Comparison of ENCODE assay signal across 11 mouse cellular contexts in the genomic region with DNA sequence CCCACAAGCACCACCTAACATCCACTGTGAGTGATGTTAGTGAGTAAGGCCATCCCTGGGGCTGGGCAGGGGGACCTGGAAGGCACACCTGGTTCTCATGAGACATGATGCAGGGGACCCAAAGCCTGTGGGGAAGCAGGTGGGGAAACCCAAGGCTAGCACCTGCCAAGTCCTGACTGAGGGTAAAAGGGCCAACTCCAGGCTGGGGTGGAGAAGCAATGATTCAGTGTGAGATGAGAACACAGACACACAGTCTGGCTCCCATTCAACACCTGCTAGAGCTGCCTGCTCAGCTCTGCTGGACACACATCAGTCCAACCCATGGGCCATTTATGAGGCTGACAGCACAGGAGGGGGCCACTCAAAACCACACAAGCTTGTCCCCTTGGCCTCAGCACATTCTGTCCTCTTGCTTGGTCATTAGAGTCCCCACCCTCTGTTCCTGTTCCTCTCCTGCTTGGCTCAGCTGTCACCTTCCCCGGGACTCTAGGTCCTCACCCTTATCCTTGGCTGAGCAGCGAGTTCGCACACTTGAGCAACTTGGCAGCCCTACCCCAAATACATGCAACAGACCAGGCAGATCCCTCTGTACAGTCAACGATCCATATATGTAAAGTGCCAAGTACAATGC. TPM values are rescaled to one million over a fixed set of nuclear protein-coding genes. Genes with fewer than 3 reads are reported as not detected.
DNase-seq lines count a peak whose midpoint lies in the region; ATAC-seq and TF ChIP-seq lines count a peak whose summit lies in the region.
"Had no signal": no experiment of that assay in that cellular context is flagged by ENCODE, and none has a peak within 500 bp of the region (broad histone marks: within the 10 kb centered on the region; RNA-seq: fewer than 3 reads in every experiment).

No protein-coding gene starts in this region.

- no peak overlapping the region for H3K4me3 ChIP-seq in bone marrow, adult 2 months (replicated peaks; ENCODE audit: control insufficient read depth, low read depth, low read length)
- peak overlapping the region; percentile 90 for H3K4me3 ChIP-seq in liver, embryonic 13.5 days (replicated peaks)
- H3K4me3 ChIP-seq: limb, embryonic 15.5 days had no signal

- 87% methylated on average over 4 of the region's 4 CpGs for WGBS in bone marrow, adult 2 months
- WGBS in liver, embryonic 13.5 days (ENCODE audit: insufficient replicate concordance): 76% methylated on average over 4 of the region's 4 CpGs

- no peak for TF ChIP-seq POLR2A in bone marrow, adult 2 months (IDR thresholded peaks at IDR 0.05; ENCODE audit: borderline replicate concordance, control insufficient read depth, low read depth, low read length)

- peaks cover 16% of the 10 kb centered on the region for H3K4me1 ChIP-seq in bone marrow, adult 2 months (ENCODE audit: control insufficient read depth, insufficient read depth, low read length)
- peaks cover 82% of the 10 kb centered on the region for H3K4me1 ChIP-seq in liver, embryonic 13.5 days (replicated peaks)

- H3K27me3 ChIP-seq in liver, embryonic 13.5 days: peaks cover 2% of the 10 kb centered on the region; the same call in 1 of the 2 replicates
- H3K27me3 ChIP-seq: limb, embryonic 15.5 days had no signal

- no peak for ATAC-seq in liver, embryonic 13.5 days (ENCODE audit: low read depth)
- ATAC-seq in inflammation-experienced regulatory T-cells, adult 6 months: no peak

- intact Hi-C loops in heart, postnatal 14 days (cut with DNase I): no loop called here

- peak overlapping the region; percentile 98 for H3K9ac ChIP-seq in liver, embryonic 13.5 days
- H3K9ac ChIP-seq: limb, embryonic 15.5 days had no signal

- DNase-seq in heart, adult 8-10 months (ENCODE audit: low spot score): peak; percentile 57
- DNase-seq in heart, postnatal 14 days: no peak
- DNase-seq in gastrocnemius, adult 8-10 months (ENCODE audit: low spot score in 2 of 2): peak; percentile 70 to 72
- no peak for DNase-seq in liver, embryonic 13.5 days
- no peak for DNase-seq in embryo, embryonic 9.5 days (ENCODE audit: extremely low spot score)
- DNase-seq: adrenal gland, postnatal 36 days; embryo, embryonic 11 days; kidney, postnatal 4 days had no signal

- peak overlapping the region; percentile 89 for H3K27ac ChIP-seq in bone marrow, adult 2 months (ENCODE audit: control insufficient read depth, insufficient read depth, low read depth, low read length, poor library complexity)
- peak overlapping the region; percentile 100 for H3K27ac ChIP-seq in liver, embryonic 13.5 days
- H3K27ac ChIP-seq: limb, embryonic 15.5 days had no signal

- peaks cover 5% of the 10 kb centered on the region; the same call in 1 of the 2 replicates for H3K9me3 ChIP-seq in liver, embryonic 13.5 days (replicated peaks)
- H3K9me3 ChIP-seq: limb, embryonic 15.5 days had no signal

- H3K4me2 ChIP-seq in liver, embryonic 13.5 days: peak overlapping the region; percentile 86
- H3K4me2 ChIP-seq: limb, embryonic 15.5 days had no signal

- TF ChIP-seq CTCF in bone marrow, adult 2 months (IDR thresholded peaks at IDR 0.05; ENCODE audit: control insufficient read depth, insufficient read depth, low read length): no peak

- peaks cover 61% of the 10 kb centered on the region for H3K36me3 ChIP-seq in liver, embryonic 13.5 days

RNA-seq across cellular contexts. Expression of a gene that starts 2.9 kb away (rescaled TPM):
- total RNA-seq in heart, adult 8-10 months (2022): 10 to 100 TPM; 61.3 to 73.8 (median 68.6) TPM
- 10 to 100 TPM; 81.0 to 82.1 TPM for total RNA-seq in heart, postnatal 14 days (2021)
- polyA plus RNA-seq in bone marrow, adult 2 months (2011; ENCODE audit: insufficient read depth, insufficient read length, low replicate concordance, missing spikeins): 19.7 and 28.6 TPM in 2 replicates
- 100 to 1,000 TPM; 147 to 209 (median 152) TPM for total RNA-seq in gastrocnemius, adult 8-10 months (2022)
- 54.2 and 57.6 TPM in 2 replicates for polyA plus RNA-seq in liver, embryonic 13.5 days (2015; fragmentation: Nextera tagmentation; extraction: Ambion mirVana)
- polyA plus RNA-seq in inflammation-experienced regulatory T-cells, adult 6 months (2017; shearing (Covaris generic)): 1 to 10 TPM in 1 of 3 experiments, under 1 TPM in 2; 0.28 to 1.4 (median 0.61) TPM

Comparison
In these comparisons a context has a peak if more than half of its experiments do, and no peak if none do; other contexts are left out.
1. DNase-seq: peak in heart, adult 8-10 months (single experiment) and gastrocnemius, adult 8-10 months (2 of 2); none in heart, postnatal 14 days (0 of 2), liver, embryonic 13.5 days (single experiment) and embryo, embryonic 9.5 days (single experiment).